Mouse (Mus musculus) C2C12 (cell line): Measurements from ENCODE around the gene 1700013G24Rik.
"Not testable (repeated sequence)": the region's sequence is repeated elsewhere in the genome, so short reads cannot be mapped to it uniquely, and the experiment has no call there.

Source experiments
- CEBPB ChIP-seq: IDR thresholded peaks from one replicate; pipeline ENCODE4 v1.6.1; 2011; ENCODE audit warnings: low read depth, mild to moderate bottlenecking, control low read depth, moderate library complexity
- CTCF ChIP-seq: IDR thresholded peaks from one replicate; pipeline ENCODE4 v1.5.1; 2011; ENCODE audit not compliant: control insufficient read depth, insufficient read depth, insufficient read length
- MAX ChIP-seq: IDR thresholded peaks from one replicate; pipeline ENCODE4 v1.6.1; 2011; ENCODE audit warnings: mild to moderate bottlenecking, control low read depth
- MYOD1 ChIP-seq: IDR thresholded peaks from one replicate; pipeline ENCODE4 v1.6.1; 2011; ENCODE audit warnings: low read depth; ENCODE audit not compliant: control insufficient read depth, insufficient read length
- MYOG ChIP-seq: IDR thresholded peaks from one replicate; pipeline ENCODE4 v1.6.1; 2011; ENCODE audit not compliant: control insufficient read depth, insufficient read length; ENCODE audit errors: extremely low read depth
- USF1 ChIP-seq: IDR thresholded peaks from one replicate; pipeline ENCODE4 v1.6.1; 2011; ENCODE audit warnings: low read depth, mild to moderate bottlenecking, control low read depth, moderate library complexity

- not testable (repeated sequence) for TF ChIP-seq USF1, CTCF, MYOD1, MAX, MYOG, CEBPB
Observed at GRCm38 (mm10) chr4:137432700-137433550, 20.2 kb upstream of the 1700013G24Rik start.
